Mouse (Mus musculus): ENCODE results near the gene Mmp17. TPM values are rescaled to one million over a fixed set of nuclear protein-coding genes. Genes with fewer than 3 reads are reported as not detected.

The Mmp17 gene
- polyA plus RNA-seq, 1 experiment from 2014 or later = 0.30 TPM

DNA sequence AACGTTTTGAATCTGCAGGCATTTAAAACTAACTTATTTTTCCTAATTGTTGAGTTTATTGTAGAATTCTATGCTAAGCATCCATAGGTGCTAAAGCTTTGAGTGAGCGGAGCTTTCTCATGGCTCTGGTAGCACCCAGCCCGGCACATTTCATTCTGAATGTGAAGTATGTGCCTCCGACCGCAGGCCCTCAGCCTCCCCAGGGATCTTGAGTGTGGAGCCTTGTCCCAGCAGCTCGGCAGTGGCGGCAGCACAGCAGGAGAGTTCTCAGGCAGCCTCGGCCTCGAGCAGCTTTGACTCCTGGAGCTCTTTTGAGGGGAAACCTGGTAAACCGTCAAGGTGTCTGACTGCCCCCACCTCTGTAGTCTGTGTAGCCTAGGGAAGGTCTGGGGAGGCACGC, 24.7 kb upstream of the Mmp17 start:
- Histone ChIP-seq H3K9ac (no peak overlapping the region), H3K4me2 (no peak overlapping the region), H3K4me3 (replicated peaks) (no peak overlapping the region), H3K9me3 (replicated peaks) (no peaks in the 10 kb centered on the region), H3K27ac (no peak overlapping the region), H3K27me3 (no peaks in the 10 kb centered on the region), H3K36me3 (peaks cover 96% of the 10 kb centered on the region), H3K4me1 (replicated peaks) (no peaks in the 10 kb centered on the region)
- DNase-seq = no peak
- ATAC-seq (ENCODE audit: low read depth) = no peak
- WGBS (ENCODE audit: insufficient replicate concordance) = 84% methylated on average over 11 of the region's 11 CpGs

GRCm38 (mm10) chr5:129562342-129562741, 21.6 kb upstream of the Mmp17 start:
- Histone ChIP-seq H3K27ac (no peak overlapping the region), H3K9me3 (replicated peaks) (no peaks in the 10 kb centered on the region), H3K4me3 (replicated peaks) (no peak overlapping the region), H3K36me3 (peaks cover 96% of the 10 kb centered on the region), H3K9ac (no peak overlapping the region), H3K4me2 (no peak overlapping the region), H3K4me1 (replicated peaks) (no peaks in the 10 kb centered on the region), H3K27me3 (no peaks in the 10 kb centered on the region)
- ATAC-seq (ENCODE audit: low read depth) (no peak), DNase-seq (no peak)
- 91% methylated on average over 8 of the region's 8 CpGs for WGBS (ENCODE audit: insufficient replicate concordance)

- H3K9me3 ChIP-seq (replicated peaks) = no peaks in the 10 kb centered on the region
- no peaks in the 10 kb centered on the region for H3K27me3 ChIP-seq
- peaks cover 87% of the 10 kb centered on the region for H3K36me3 ChIP-seq
- H3K4me3 ChIP-seq (replicated peaks) = no peak overlapping the region
- no peaks in the 10 kb centered on the region for H3K4me1 ChIP-seq (replicated peaks)
- ATAC-seq (ENCODE audit: low read depth) (no peak), DNase-seq (no peak)
- no peak overlapping the region for H3K27ac ChIP-seq
- no peak overlapping the region for H3K9ac ChIP-seq
- no peak overlapping the region for H3K4me2 ChIP-seq
- WGBS (ENCODE audit: insufficient replicate concordance) = 90% methylated on average over 4 of the region's 4 CpGs
These were observed 15.4 kb upstream of the Mmp17 start for GRCm38 (mm10) chr5:129568596-129568995.

- Histone ChIP-seq H3K27ac (no peak overlapping the region), H3K9ac (no peak overlapping the region), H3K36me3 (no peaks in the 10 kb centered on the region), H3K9me3 (replicated peaks) (no peaks in the 10 kb centered on the region), H3K27me3 (peaks cover 33% of the 10 kb centered on the region), H3K4me2 (no peak overlapping the region), H3K4me3 (replicated peaks) (no peak overlapping the region), H3K4me1 (replicated peaks) (peaks cover 2% of the 10 kb centered on the region)
- DNase-seq (no peak), ATAC-seq (ENCODE audit: low read depth) (no peak)
- WGBS (ENCODE audit: insufficient replicate concordance) = 40% methylated on average over 12 of the region's 12 CpGs
These were observed 5.8 kb upstream of the Mmp17 start for GRCm38 (mm10) chr5:129578201-129578600.

- H3K27me3 ChIP-seq = peaks cover 51% of the 10 kb centered on the region
- ATAC-seq (ENCODE audit: low read depth) = no peak
These were observed 3.9 kb upstream of the Mmp17 start for GRCm38 (mm10) chr5:129580046-129580445.

GRCm38 (mm10) chr5:129580572-129580971, 3.4 kb upstream of the Mmp17 start:
- no peaks in the 10 kb centered on the region for H3K9me3 ChIP-seq (replicated peaks)
- no peak for DNase-seq
- H3K27me3 ChIP-seq = peaks cover 57% of the 10 kb centered on the region
- H3K27ac ChIP-seq = no peak overlapping the region
- no peak overlapping the region for H3K9ac ChIP-seq
- 46% methylated on average over 9 of the region's 9 CpGs for WGBS (ENCODE audit: insufficient replicate concordance)
- no peak for ATAC-seq (ENCODE audit: low read depth)
- H3K4me1 ChIP-seq (replicated peaks) = peaks cover 23% of the 10 kb centered on the region
- H3K4me2 ChIP-seq = no peak overlapping the region
- no peaks in the 10 kb centered on the region for H3K36me3 ChIP-seq
- H3K4me3 ChIP-seq (replicated peaks) = no peak overlapping the region

More at GRCm38 (mm10) chr5:129580046-129580445, 3.9 kb upstream of the Mmp17 start:
- no peak overlapping the region for H3K4me2 ChIP-seq
- H3K9ac ChIP-seq = no peak overlapping the region
- H3K4me1 ChIP-seq (replicated peaks) = peaks cover 18% of the 10 kb centered on the region
- H3K9me3 ChIP-seq (replicated peaks) = no peaks in the 10 kb centered on the region
- no peak overlapping the region for H3K4me3 ChIP-seq (replicated peaks)
- WGBS (ENCODE audit: insufficient replicate concordance) = 10% methylated on average over 6 of the region's 6 CpGs
- no peak for DNase-seq
- no peaks in the 10 kb centered on the region for H3K36me3 ChIP-seq
- H3K27ac ChIP-seq = no peak overlapping the region

GRCm38 (mm10) chr5:129581015-129581414, 3.0 kb upstream of the Mmp17 start:
- Histone ChIP-seq H3K36me3 (no peaks in the 10 kb centered on the region), H3K27ac (no peak overlapping the region), H3K9me3 (replicated peaks) (no peaks in the 10 kb centered on the region), H3K4me1 (replicated peaks) (peaks cover 27% of the 10 kb centered on the region), H3K27me3 (peaks cover 61% of the 10 kb centered on the region), H3K4me2 (no peak overlapping the region), H3K4me3 (replicated peaks) (no peak overlapping the region), H3K9ac (no peak overlapping the region)
- no peak for ATAC-seq (ENCODE audit: low read depth)
- no peak for DNase-seq
- WGBS (ENCODE audit: insufficient replicate concordance) = 59% methylated on average over 7 of the region's 7 CpGs

DNA sequence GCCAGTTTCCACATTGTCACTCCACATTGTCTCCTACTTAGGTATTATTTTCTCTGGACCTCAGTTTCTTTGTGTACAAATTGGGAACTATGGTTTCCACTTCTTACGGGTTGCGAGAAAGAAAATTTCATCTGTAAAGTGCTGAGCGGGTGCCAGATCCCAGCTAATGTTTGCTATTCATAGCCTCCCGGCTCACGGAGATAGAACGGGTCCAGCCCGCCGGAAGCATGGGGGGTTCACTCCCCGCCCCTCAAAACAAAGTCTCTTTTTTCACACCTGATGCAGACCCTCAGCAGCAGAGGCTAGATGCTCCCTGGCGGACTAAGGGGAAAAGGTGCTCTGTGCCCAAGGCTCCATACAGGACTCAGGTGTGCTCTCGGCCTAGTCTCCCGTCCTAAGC, 638 bp upstream of the Mmp17 start:
- no peak for ATAC-seq (ENCODE audit: low read depth)

DNA sequence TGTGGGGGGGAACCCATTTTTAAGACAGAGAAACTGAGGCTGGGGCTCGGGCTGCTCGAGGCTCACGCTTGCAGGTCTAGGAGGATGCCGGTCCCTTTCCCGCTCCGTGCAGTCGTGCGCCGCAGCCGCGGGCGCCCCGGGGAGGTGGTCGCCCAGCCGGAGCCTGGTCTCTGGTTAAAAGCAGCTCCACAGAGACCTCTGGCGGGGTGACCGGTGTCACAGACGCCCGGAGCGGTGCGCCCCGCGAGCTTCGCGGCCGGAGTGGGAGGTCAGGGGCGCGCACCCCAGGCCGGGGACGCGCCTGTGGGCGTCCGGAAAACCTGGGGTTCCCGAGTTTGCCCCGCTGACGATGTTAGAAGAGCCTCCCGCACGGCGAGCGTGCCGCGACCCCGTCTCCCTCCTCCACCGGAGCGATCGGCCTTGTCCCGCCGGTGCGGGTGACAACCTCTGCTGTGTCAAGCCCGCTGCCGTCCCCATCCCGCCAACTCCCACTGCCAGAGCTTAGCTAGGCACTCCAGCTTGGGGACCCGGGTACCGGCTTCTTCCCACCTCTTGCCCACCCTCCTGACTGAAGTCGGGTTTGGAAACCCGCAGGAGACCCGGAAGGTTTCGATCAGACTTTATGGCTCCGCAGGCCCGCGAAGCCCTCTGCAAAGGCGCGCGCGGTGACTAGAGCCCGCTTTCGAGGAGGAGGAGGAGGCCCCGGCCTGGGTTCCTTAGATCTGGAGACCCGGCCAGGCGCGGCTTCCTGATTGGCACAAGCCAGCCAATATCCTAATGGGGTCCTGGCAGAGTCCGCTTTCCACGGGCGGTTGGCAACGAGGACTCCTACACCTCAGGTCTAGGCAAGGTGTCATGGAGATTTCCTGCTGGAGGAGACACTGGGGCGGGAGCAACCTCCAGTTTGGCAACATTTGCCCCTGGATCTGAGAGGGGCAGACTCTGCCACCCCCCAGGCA, 893 bp downstream of the Mmp17 start:
- 1% methylated on average over 76 of the region's 76 CpGs for WGBS (ENCODE audit: insufficient replicate concordance)
- peaks cover 89% of the 10 kb centered on the region for H3K27me3 ChIP-seq
- H3K4me2 ChIP-seq = peak overlapping the region; percentile 97
- H3K4me3 ChIP-seq (replicated peaks) = peak overlapping the region; percentile 66
- no peaks in the 10 kb centered on the region for H3K9me3 ChIP-seq (replicated peaks)
- H3K27ac ChIP-seq = no peak overlapping the region
- peak overlapping the region; percentile 65 for H3K9ac ChIP-seq
- no peaks in the 10 kb centered on the region for H3K36me3 ChIP-seq
- ATAC-seq (ENCODE audit: low read depth) = 0 out of 2 replicates have a peak, but pooled peaks have one; percentile 1
- H3K4me1 ChIP-seq (replicated peaks) = peaks cover 33% of the 10 kb centered on the region
- DNase-seq = no peak

More for the DNA sequence above, 638 bp upstream of the Mmp17 start:
- H3K9ac ChIP-seq = peak overlapping the region; percentile 65; the same call in 1 of the 2 replicates
- peak overlapping the region; percentile 66 for H3K4me3 ChIP-seq (replicated peaks)
- H3K4me2 ChIP-seq = peak overlapping the region; percentile 97
- H3K4me1 ChIP-seq (replicated peaks) = peaks cover 33% of the 10 kb centered on the region
- H3K9me3 ChIP-seq (replicated peaks) = no peaks in the 10 kb centered on the region
- H3K27me3 ChIP-seq = peaks cover 81% of the 10 kb centered on the region
- 8% methylated on average over 12 of the region's 12 CpGs for WGBS (ENCODE audit: insufficient replicate concordance)
- no peaks in the 10 kb centered on the region for H3K36me3 ChIP-seq
- DNase-seq = no peak
- H3K27ac ChIP-seq = no peak overlapping the region

GRCm38 (mm10) chr5:129586016-129586415, 2.0 kb downstream of the Mmp17 start:
- peaks cover 84% of the 10 kb centered on the region for H3K27me3 ChIP-seq
- H3K4me1 ChIP-seq (replicated peaks) = peaks cover 33% of the 10 kb centered on the region
- no peak overlapping the region for H3K27ac ChIP-seq
- H3K36me3 ChIP-seq = no peaks in the 10 kb centered on the region
- ATAC-seq (ENCODE audit: low read depth) (0 out of 2 replicates have a peak, but pooled peaks have one; percentile 3), DNase-seq (peak; percentile 69)
- H3K4me3 ChIP-seq (replicated peaks) = peak overlapping the region; percentile 30
- under 1% methylated on average over 17 of the region's 17 CpGs for WGBS (ENCODE audit: insufficient replicate concordance)
- no peaks in the 10 kb centered on the region for H3K9me3 ChIP-seq (replicated peaks)
- H3K4me2 ChIP-seq = peak overlapping the region; percentile 97
- no peak overlapping the region for H3K9ac ChIP-seq

GRCm38 (mm10) chr5:129586471-129586870, 2.5 kb downstream of the Mmp17 start:
- Histone ChIP-seq H3K9ac (no peak overlapping the region), H3K27me3 (peaks cover 83% of the 10 kb centered on the region), H3K4me1 (replicated peaks) (peaks cover 33% of the 10 kb centered on the region), H3K4me2 (peak overlapping the region; percentile 97), H3K27ac (no peak overlapping the region), H3K9me3 (replicated peaks) (no peaks in the 10 kb centered on the region), H3K4me3 (replicated peaks) (no peak overlapping the region), H3K36me3 (no peaks in the 10 kb centered on the region)
- DNase-seq = no peak
- WGBS (ENCODE audit: insufficient replicate concordance) = 34% methylated on average over 13 of the region's 13 CpGs
- ATAC-seq (ENCODE audit: low read depth) = no peak

Data from liver, embryonic 13.5 days (tissue).